Mouse (Mus musculus): ENCODE results near the gene Dnajc7.

- TF ChIP-seq CTCF (IDR thresholded peaks at IDR 0.05; ENCODE audit: extremely low read depth, insufficient read depth, low read length) (no peak), POLR2A (IDR thresholded peaks at IDR 0.05; ENCODE audit: extremely low read depth, insufficient read depth, low read length) (no peak)
Measured at GRCm38 (mm10) chr11:100603813-100604212, 16.2 kb downstream of the Dnajc7 start.
